Mouse (Mus musculus) midbrain, embryonic 13.5 days (tissue): ENCODE measurements around the gene Rnf183. TPM values are rescaled to one million over a fixed set of nuclear protein-coding genes. Genes with fewer than 3 reads are reported as not detected.

Source experiments
- polyA plus RNA-seq: library from polyadenylated mRNA; unstranded; fragments of >200 nt; fragmentation: Nextera tagmentation; extraction: Ambion mirVana; gene quantifications from 2 replicates; pipeline ENCODE4 v1.2.1, GENCODE M21; 2015

The Rnf183 gene
- polyA plus RNA-seq, 1 experiment from 2014 or later, result 0.11 TPM

Other genes starting within 250 kb of the Rnf183 start
- 28.1 and 34.6 TPM in 2 replicates for gene Zfp37, start 204.2 kb downstream of the Rnf183 start, polyA plus RNA-seq
- 11.4 and 12.5 TPM in 2 replicates for gene Slc31a2, start 172.7 kb downstream of the Rnf183 start, polyA plus RNA-seq
- 23.6 and 24.0 TPM in 2 replicates for gene Fkbp15, start 74.7 kb downstream of the Rnf183 start, polyA plus RNA-seq
- 37.9 and 38.2 TPM in 2 replicates for gene Slc31a1, start 74.5 kb downstream of the Rnf183 start, polyA plus RNA-seq
- gene Cdc26, start 26.6 kb downstream of the Rnf183 start, polyA plus RNA-seq, result 116 and 120 TPM in 2 replicates
- gene Prpf4, start 26.5 kb downstream of the Rnf183 start, polyA plus RNA-seq, result 18.4 and 19.1 TPM in 2 replicates
- 9.6 and 10.8 TPM in 2 replicates for gene Wdr31, start 35.6 kb upstream of the Rnf183 start, polyA plus RNA-seq
- 0.44 and 0.86 TPM in 2 replicates for gene Bspry, start 44.8 kb upstream of the Rnf183 start, polyA plus RNA-seq
- gene Hdhd3, start 68.2 kb upstream of the Rnf183 start, polyA plus RNA-seq, result 13.2 and 14.3 TPM in 2 replicates
- gene Alad, start 84.7 kb upstream of the Rnf183 start, polyA plus RNA-seq, result 59.8 and 65.4 TPM in 2 replicates
- gene Pole3, start 89.8 kb upstream of the Rnf183 start, polyA plus RNA-seq, result 81.3 and 87.2 TPM in 2 replicates
- 1.1 and 1.5 TPM in 2 replicates for gene 4933430I17Rik, start 90.1 kb upstream of the Rnf183 start, polyA plus RNA-seq
- 65.9 and 70.0 TPM in 2 replicates for gene Rgs3, start 124.6 kb upstream of the Rnf183 start, polyA plus RNA-seq